28 mouse cellular contexts compared by ENCODE assay signal in genomic region chr10:39616230-39616590, GRCm38 (mm10). TPM values are rescaled to one million over a fixed set of nuclear protein-coding genes. Genes with fewer than 3 reads are reported as not detected.
DNase-seq lines count a peak whose midpoint lies in the region; ATAC-seq and TF ChIP-seq lines count a peak whose summit lies in the region.
"Had no signal": no experiment of that assay in that cellular context is flagged by ENCODE, and none has a peak within 500 bp of the region (broad histone marks: within the 10 kb centered on the region; RNA-seq: fewer than 3 reads in every experiment).

No protein-coding gene starts in this region.

- ATAC-seq in heart, embryonic 11.5 days (replicated peaks; ENCODE audit: insufficient number of reproducible peaks, low FRiP score, low TSS enrichment), result no peak
- no peak for ATAC-seq in liver, embryonic 11.5 days (replicated peaks; ENCODE audit: low FRiP score)
- ATAC-seq in erythroid progenitor cell, adult 5-6 weeks (replicated peaks; ENCODE audit: low FRiP score, poor library complexity, severe bottlenecking), result 0 out of 2 replicates have a peak, but pooled peaks have one; percentile 30
- ATAC-seq: CD4-positive, CD25-positive, alpha-beta regulatory T cell, adult 4 months; forebrain, embryonic 15.5 days; inflammation-experienced regulatory T-cells, adult 6 months; Patski had no signal

- no peak for TF ChIP-seq CTCF in liver, adult 2 months (IDR thresholded peaks at IDR 0.05; ENCODE audit: low read depth, low read length)
- TF ChIP-seq CTCF in E14TG2a.4 (conservative IDR thresholded peaks at IDR 0.05; ENCODE audit: low read length), result no peak

- H3K79me2 ChIP-seq in liver, adult 2 months (ENCODE audit: control insufficient read depth, insufficient read depth, low read length), result peaks cover 5% of the 10 kb centered on the region; the same call in 1 of the 2 replicates

- H3K4me2 ChIP-seq in heart, embryonic 11.5 days, result no peak overlapping the region
- no peak overlapping the region for H3K4me2 ChIP-seq in liver, embryonic 11.5 days
- H3K4me2 ChIP-seq: embryonic facial prominence, embryonic 13.5 days; forebrain, embryonic 15.5 days; hindbrain, embryonic 13.5 days; liver, embryonic 15.5 days; neural tube, embryonic 13.5 days had no signal

- peaks cover 35% of the 10 kb centered on the region for H3K4me1 ChIP-seq in heart, embryonic 10.5 days
- H3K4me1 ChIP-seq in heart, embryonic 11.5 days (ENCODE audit: control insufficient read depth, insufficient read depth, low read length), result peaks cover 11% of the 10 kb centered on the region
- H3K4me1 ChIP-seq in liver, adult 2 months (ENCODE audit: control insufficient read depth, insufficient read depth, low read length), result peaks cover 21% of the 10 kb centered on the region
- H3K4me1 ChIP-seq in liver, embryonic 11.5 days (replicated peaks; ENCODE audit: control insufficient read depth, insufficient read depth, low read length), result peaks cover 5% of the 10 kb centered on the region; the same call in 1 of the 2 replicates
- peaks cover 72% of the 10 kb centered on the region for H3K4me1 ChIP-seq in E14TG2a.4 (replicated peaks; ENCODE audit: low read depth, low read length)

- no peaks in the 10 kb centered on the region for H3K27me3 ChIP-seq in heart, embryonic 10.5 days (ENCODE audit: insufficient read depth, poor library complexity, severe bottlenecking)
- no peaks in the 10 kb centered on the region for H3K27me3 ChIP-seq in heart, embryonic 11.5 days (ENCODE audit: control insufficient read depth, insufficient read depth, low read length)
- H3K27me3 ChIP-seq in liver, adult 2 months (ENCODE audit: control insufficient read depth, insufficient read depth, low read length), result no peaks in the 10 kb centered on the region
- H3K27me3 ChIP-seq in liver, embryonic 11.5 days (replicated peaks; ENCODE audit: control insufficient read depth, insufficient read depth, low read length), result no peaks in the 10 kb centered on the region
- 0 out of 2 replicates have a peak, but pooled peaks cover 2% of the 10 kb centered on the region for H3K27me3 ChIP-seq in E14TG2a.4 (ENCODE audit: insufficient read depth, low read length)
- H3K27me3 ChIP-seq: embryonic facial prominence, embryonic 13.5 days; forebrain, embryonic 15.5 days; hindbrain, embryonic 13.5 days; liver, embryonic 15.5 days; neural tube, embryonic 13.5 days; Patski; stomach, embryonic 15.5 days had no signal

- peak overlapping the region; percentile 94; the same call in 1 of the 2 replicates for H3K27ac ChIP-seq in heart, embryonic 10.5 days
- no peak overlapping the region for H3K27ac ChIP-seq in heart, embryonic 11.5 days (ENCODE audit: low read depth, low read length)
- peak overlapping the region; percentile 33; the same call in 1 of the 2 replicates for H3K27ac ChIP-seq in liver, adult 2 months (replicated peaks; ENCODE audit: insufficient read depth, low read depth, low read length)
- H3K27ac ChIP-seq in liver, embryonic 11.5 days (ENCODE audit: low read depth, low read length), result no peak overlapping the region
- H3K27ac ChIP-seq: embryonic facial prominence, embryonic 13.5 days; forebrain, embryonic 15.5 days; heart, adult 2 months; hindbrain, embryonic 13.5 days; liver, embryonic 15.5 days; neural tube, embryonic 13.5 days had no signal

- peaks cover 33% of the 10 kb centered on the region for H3K36me3 ChIP-seq in heart, embryonic 10.5 days
- peaks cover 12% of the 10 kb centered on the region for H3K36me3 ChIP-seq in heart, embryonic 11.5 days (ENCODE audit: control insufficient read depth, insufficient read depth, low read length)
- H3K36me3 ChIP-seq in liver, adult 2 months (ENCODE audit: control insufficient read depth, insufficient read depth, low read length), result no peaks in the 10 kb centered on the region
- no peaks in the 10 kb centered on the region for H3K36me3 ChIP-seq in liver, embryonic 11.5 days (ENCODE audit: control insufficient read depth, insufficient read depth, low read length)
- H3K36me3 ChIP-seq in E14TG2a.4 (ENCODE audit: insufficient read depth, low read length), result peaks cover 11% of the 10 kb centered on the region
- H3K36me3 ChIP-seq: G1E; liver, embryonic 15.5 days; stomach, embryonic 15.5 days had no signal

- no peak overlapping the region for H3K4me3 ChIP-seq in heart, embryonic 10.5 days
- no peak overlapping the region for H3K4me3 ChIP-seq in heart, embryonic 11.5 days (ENCODE audit: low read depth, low read length)
- no peak overlapping the region for H3K4me3 ChIP-seq in liver, adult 2 months (ENCODE audit: insufficient read depth, low read depth, low read length)
- no peak overlapping the region for H3K4me3 ChIP-seq in liver, embryonic 11.5 days (ENCODE audit: low read depth, low read length)
- H3K4me3 ChIP-seq in E14TG2a.4 (replicated peaks; ENCODE audit: low read length), result peak overlapping the region; percentile 57
- H3K4me3 ChIP-seq: embryonic facial prominence, embryonic 13.5 days; forebrain, embryonic 15.5 days; heart, adult 2 months; hindbrain, embryonic 13.5 days; liver, embryonic 15.5 days; megakaryocyte, embryonic 14.5 days; neural tube, embryonic 13.5 days; stomach, embryonic 15.5 days had no signal

- WGBS in heart, embryonic 10.5 days, result 82% methylated on average over 9 of the region's 9 CpGs
- 81% methylated on average over 9 of the region's 9 CpGs for WGBS in heart, embryonic 11.5 days (ENCODE audit: insufficient replicate concordance)
- 81% methylated on average over 9 of the region's 9 CpGs for WGBS in liver, adult 2 months
- WGBS in liver, embryonic 11.5 days, result 81% methylated on average over 9 of the region's 9 CpGs

- no peak overlapping the region for H3K9ac ChIP-seq in heart, embryonic 11.5 days (ENCODE audit: low read depth, low read length)
- no peak overlapping the region for H3K9ac ChIP-seq in liver, adult 2 months (ENCODE audit: low read depth, low read length)
- H3K9ac ChIP-seq in liver, embryonic 11.5 days (ENCODE audit: low read depth, low read length), result no peak overlapping the region
- H3K9ac ChIP-seq: embryonic facial prominence, embryonic 13.5 days; forebrain, embryonic 15.5 days; hindbrain, embryonic 13.5 days; liver, embryonic 15.5 days; neural tube, embryonic 13.5 days; stomach, embryonic 15.5 days had no signal

- TF ChIP-seq POLR2A in liver, adult 2 months (IDR thresholded peaks at IDR 0.05; ENCODE audit: extremely low read depth, insufficient read depth, low read length), result no peak

- no peak for DNase-seq in heart, embryonic 10.5 days (ENCODE audit: low spot score)
- no peak for DNase-seq in liver, adult 2 months (ENCODE audit: extremely low read depth, low read depth, low spot score)
- no peak for DNase-seq in liver, embryonic 11.5 days (ENCODE audit: low spot score)
- no peak for DNase-seq in cerebellum, postnatal 25 days
- no peak for DNase-seq in T-cell, adult 2 months (ENCODE audit: low spot score)
- DNase-seq: adrenal gland, adult 2 months; cerebellum, adult 11 months; cerebellum, adult 9-11 months; gastrocnemius, postnatal 25 days; heart, adult 2 months; heart, postnatal 10 days; layer of hippocampus, adult 9-11 months; midbrain, embryonic 14.5 days; retina, postnatal 1 day had no signal

- no peaks in the 10 kb centered on the region for H3K9me3 ChIP-seq in heart, embryonic 10.5 days
- H3K9me3 ChIP-seq in heart, embryonic 11.5 days (replicated peaks; ENCODE audit: control insufficient read depth, low read length), result no peaks in the 10 kb centered on the region
- no peaks in the 10 kb centered on the region for H3K9me3 ChIP-seq in liver, embryonic 11.5 days (ENCODE audit: control insufficient read depth, low read length)
- H3K9me3 ChIP-seq in E14TG2a.4 (ENCODE audit: low read length), result no peaks in the 10 kb centered on the region
- H3K9me3 ChIP-seq: embryonic facial prominence, embryonic 13.5 days; forebrain, embryonic 15.5 days; G1E; hindbrain, embryonic 13.5 days; liver, embryonic 15.5 days; megakaryocyte, embryonic 14.5 days; neural tube, embryonic 13.5 days; stomach, embryonic 15.5 days had no signal

RNA-seq across cellular contexts. Expression of gene Traf3ip2, which starts 3.5 kb away (rescaled TPM):
- 12.6 and 13.7 TPM in 2 replicates for polyA plus RNA-seq in heart, embryonic 10.5 days (2016; fragmentation: Nextera tagmentation; extraction: Ambion mirVana)
- 11.6 and 12.9 TPM in 2 replicates for polyA plus RNA-seq in heart, embryonic 11.5 days (2014; fragmentation: Nextera tagmentation; extraction: Ambion mirVana)
- total RNA-seq in liver, adult 2 months (2014; rRNA removed), result 0.74 and 1.8 TPM in 2 replicates
- 3.4 and 4.4 TPM in 2 replicates for polyA plus RNA-seq in liver, adult 2 months (2012; rRNA removed)
- 5.2 and 6.6 TPM in 2 replicates for polyA plus RNA-seq in liver, embryonic 11.5 days (2014; fragmentation: Nextera tagmentation; extraction: Ambion mirVana)
- total RNA-seq in erythroid progenitor cell, adult 5-6 weeks (2015; ENCODE audit: low replicate concordance), result 2.9 and 3.6 TPM in 2 replicates
- 0.77 TPM in 1 of 2 replicates, not detected in the other for total RNA-seq in erythroid progenitor cell, adult 5-6 weeks (2017; ENCODE audit: low replicate concordance)

Comparison
In these comparisons a context has a peak if more than half of its experiments do, and no peak if none do; other contexts are left out.
1. H3K27ac ChIP-seq: peak in heart, embryonic 10.5 days (single experiment) and liver, adult 2 months (single experiment); none in heart, embryonic 11.5 days (single experiment) and liver, embryonic 11.5 days (single experiment).